Mouse (Mus musculus) ES-E14 (cell line): ENCODE measurements around the gene Nudc. TPM values are rescaled to one million over a fixed set of nuclear protein-coding genes. Genes with fewer than 3 reads are reported as not detected.

Experiments used
- DNase-seq: peaks from one replicate; pipeline ENCODE4 v3.0.0-alpha.2; 2013; ENCODE audit warnings: low read depth, low spot score
- H3K27ac ChIP-seq: 2 replicates; pipeline ENCODE4 v1.5.1; 2012; ENCODE audit warnings: low read depth, mild to moderate bottlenecking, low read length, moderate library complexity, mixed read lengths; ENCODE audit not compliant: poor library complexity, insufficient read depth, severe bottlenecking
- H3K36me3 ChIP-seq: 2 replicates; pipeline ENCODE4 v1.6.1; 2012; ENCODE audit warnings: mild to moderate bottlenecking, low read length, moderate library complexity, mixed read lengths; ENCODE audit not compliant: control insufficient read depth, poor library complexity, insufficient read depth, severe bottlenecking
- H3K4me1 ChIP-seq, 2 experiments: fragments of 150-350 bp in 1 of 2; sonication (generic) in 1 of 2; 2 replicates each; pipeline ENCODE4 v1.6.1; 2012; ENCODE audit warnings: low read length in 2 of 2, mild to moderate bottlenecking in 1 of 2, mixed read lengths in 1 of 2; ENCODE audit not compliant: control insufficient read depth in 2 of 2, insufficient read depth in 2 of 2, poor library complexity in 1 of 2
- H3K4me3 ChIP-seq, 2 experiments: fragments of 150-350 bp in 1 of 2; sonication (generic) in 1 of 2; 2 replicates each; pipeline ENCODE4 v1.5.1; 2012; ENCODE audit warnings: low read length in 2 of 2, low read depth in 1 of 2, mild to moderate bottlenecking in 1 of 2, mixed read lengths in 1 of 2; ENCODE audit not compliant: insufficient read depth in 1 of 2, poor library complexity in 1 of 2, severe bottlenecking in 1 of 2
- H3K9ac ChIP-seq: 2 replicates; pipeline ENCODE4 v1.6.1; 2012; ENCODE audit warnings: low read depth, mild to moderate bottlenecking, low read length, mixed read lengths; ENCODE audit not compliant: poor library complexity, insufficient read depth, severe bottlenecking
- H3K9me3 ChIP-seq: fragments of 150-350 bp; sonication (generic); 2 replicates; pipeline ENCODE4 v1.6.1; 2012; ENCODE audit warnings: low read depth, mild to moderate bottlenecking, low read length; ENCODE audit not compliant: control insufficient read depth, insufficient read depth
- CHD2 ChIP-seq: IDR thresholded peaks from 2 replicates; pipeline ENCODE4 v1.6.1; 2014; ENCODE audit warnings: mild to moderate bottlenecking, low read depth, low read length, inconsistent platforms
- HCFC1 ChIP-seq: IDR thresholded peaks from 2 replicates; pipeline ENCODE4 v1.6.1; 2012; ENCODE audit warnings: low read length, inconsistent platforms, borderline replicate concordance; ENCODE audit not compliant: insufficient read depth
- MAFK ChIP-seq: IDR thresholded peaks from 2 replicates; pipeline ENCODE4 v1.6.1; 2014; ENCODE audit warnings: mild to moderate bottlenecking, low read depth, low read length, inconsistent platforms; ENCODE audit not compliant: insufficient read depth
- ZC3H11A ChIP-seq: IDR thresholded peaks from 2 replicates; pipeline ENCODE4 v1.6.1; 2012; ENCODE audit warnings: low read depth, mild to moderate bottlenecking, inconsistent platforms, low read length, borderline replicate concordance
- ZNF384 ChIP-seq: IDR thresholded peaks from 2 replicates; pipeline ENCODE4 v1.6.1; 2012; ENCODE audit warnings: low read depth, low read length, inconsistent platforms
- in situ Hi-C, 2 experiments: fragments of 600-800 bp; cut with MboI; formaldehyde crosslinking; loops; one replicate each; pipeline ENCODE4 v1.15.1; 2025; ENCODE audit warnings: low sequenced_read_pairs in 2 of 2, inconsistent platforms in 1 of 2; ENCODE audit not compliant: unreplicated experiment in 2 of 2
- total RNA-seq: library from RNA; depleted of rRNA; stranded (reverse); fragments of 300-350 nt; gene quantifications from 2 replicates; pipeline ENCODE4 v1.2.3, GENCODE M21; 2012

Gene Nudc
- total RNA-seq, 1 experiment, result 358 TPM

DNA sequence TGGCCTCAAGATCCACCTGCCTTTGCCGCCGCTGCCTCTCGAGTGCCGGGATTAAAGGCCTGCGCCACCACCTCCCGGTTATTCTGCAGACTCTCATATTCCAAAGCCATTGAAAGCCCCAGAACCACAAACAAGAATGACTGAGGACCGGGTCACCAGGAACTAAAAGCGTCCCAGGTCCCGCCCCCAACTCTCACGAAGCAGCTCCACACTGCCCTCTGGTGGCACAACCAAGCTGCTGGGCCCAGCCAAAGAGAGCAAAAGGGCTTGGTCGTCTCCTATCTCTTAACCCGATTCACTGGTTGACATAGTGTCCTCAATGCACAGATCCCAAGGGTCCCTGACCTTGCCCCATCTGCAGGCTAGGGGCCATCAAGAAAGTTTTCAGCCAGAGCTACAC, 51.4 kb downstream of the Nudc start:
- Histone ChIP-seq H3K36me3 (no peaks in the 10 kb centered on the region), H3K27ac (no peak overlapping the region), H3K9ac (no peak overlapping the region), H3K4me1 (peaks cover 3 to 21% of the 10 kb centered on the region in 2 experiments; a peak in 1 of 4 replicates), H3K9me3 (no peaks in the 10 kb centered on the region), H3K4me3 (peak overlapping the region; percentile 33 to 53)
- DNase-seq, result peak; percentile 89
- TF ChIP-seq ZC3H11A (no peak), CHD2 (no peak), MAFK (no peak), HCFC1 (no peak), ZNF384 (no peak)
- in situ Hi-C loops, result no loop called here

DNA sequence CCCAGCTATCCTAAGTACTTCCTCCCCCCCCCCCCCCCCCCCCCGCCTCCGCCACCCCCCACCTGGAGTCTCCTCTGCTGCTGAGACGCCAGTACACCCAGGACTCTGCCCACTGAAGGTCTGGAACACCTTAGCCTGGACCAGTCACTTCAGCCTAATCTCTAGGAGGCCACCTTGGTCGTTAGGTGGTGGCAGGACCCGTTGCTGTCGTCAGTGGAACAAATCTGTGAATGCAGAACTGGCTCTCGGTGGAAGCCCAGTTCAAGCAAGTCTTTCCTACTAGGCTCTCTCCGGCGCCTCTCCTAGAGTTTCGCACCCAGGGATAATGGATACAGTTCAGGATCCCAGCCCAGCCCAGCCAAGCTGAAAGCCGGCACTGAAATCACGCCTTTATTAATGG, 51.9 kb downstream of the Nudc start:
- peaks cover 3 to 24% of the 10 kb centered on the region in 2 experiments; a peak in 1 of 4 replicates for H3K4me1 ChIP-seq
- TF ChIP-seq HCFC1, result no peak
- no peak for TF ChIP-seq ZNF384
- no peak for TF ChIP-seq ZC3H11A
- DNase-seq, result no peak
- peak overlapping the region; percentile 33 to 53 for H3K4me3 ChIP-seq
- H3K36me3 ChIP-seq, result no peaks in the 10 kb centered on the region
- no peaks in the 10 kb centered on the region for H3K9me3 ChIP-seq
- in situ Hi-C loops, result no loop called here
- H3K9ac ChIP-seq, result no peak overlapping the region
- H3K27ac ChIP-seq, result no peak overlapping the region

DNA sequence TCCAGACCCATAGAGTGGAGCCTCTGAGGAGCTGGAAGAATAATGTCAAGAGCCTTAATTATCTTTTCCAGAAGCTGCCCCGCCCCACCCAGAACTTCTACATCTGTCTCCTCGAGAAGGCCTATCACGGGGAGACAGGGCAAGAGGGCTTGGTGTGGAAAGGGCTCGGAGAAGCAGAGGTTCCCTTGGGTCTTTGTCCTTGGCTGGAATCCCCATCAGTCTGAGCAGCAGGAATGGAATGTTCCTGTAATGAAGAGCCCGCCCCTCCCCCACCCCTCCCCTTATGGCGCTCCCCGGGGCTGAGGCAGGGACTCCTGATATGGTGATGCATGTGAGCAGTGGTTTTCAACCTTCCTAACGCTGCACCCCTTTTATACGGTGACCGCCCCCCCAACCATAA, 54.0 kb downstream of the Nudc start:
- in situ Hi-C loops, result no loop called here
- Histone ChIP-seq H3K9me3 (no peaks in the 10 kb centered on the region), H3K9ac (no peak overlapping the region), H3K27ac (no peak overlapping the region), H3K4me1 (peaks cover 3 to 27% of the 10 kb centered on the region in 2 experiments; a peak in 1 of 4 replicates), H3K36me3 (no peaks in the 10 kb centered on the region), H3K4me3 (no peak overlapping the region)
- TF ChIP-seq HCFC1 (no peak), ZC3H11A (no peak), CHD2 (no peak), ZNF384 (no peak), MAFK (no peak)
- DNase-seq, result no peak

DNA sequence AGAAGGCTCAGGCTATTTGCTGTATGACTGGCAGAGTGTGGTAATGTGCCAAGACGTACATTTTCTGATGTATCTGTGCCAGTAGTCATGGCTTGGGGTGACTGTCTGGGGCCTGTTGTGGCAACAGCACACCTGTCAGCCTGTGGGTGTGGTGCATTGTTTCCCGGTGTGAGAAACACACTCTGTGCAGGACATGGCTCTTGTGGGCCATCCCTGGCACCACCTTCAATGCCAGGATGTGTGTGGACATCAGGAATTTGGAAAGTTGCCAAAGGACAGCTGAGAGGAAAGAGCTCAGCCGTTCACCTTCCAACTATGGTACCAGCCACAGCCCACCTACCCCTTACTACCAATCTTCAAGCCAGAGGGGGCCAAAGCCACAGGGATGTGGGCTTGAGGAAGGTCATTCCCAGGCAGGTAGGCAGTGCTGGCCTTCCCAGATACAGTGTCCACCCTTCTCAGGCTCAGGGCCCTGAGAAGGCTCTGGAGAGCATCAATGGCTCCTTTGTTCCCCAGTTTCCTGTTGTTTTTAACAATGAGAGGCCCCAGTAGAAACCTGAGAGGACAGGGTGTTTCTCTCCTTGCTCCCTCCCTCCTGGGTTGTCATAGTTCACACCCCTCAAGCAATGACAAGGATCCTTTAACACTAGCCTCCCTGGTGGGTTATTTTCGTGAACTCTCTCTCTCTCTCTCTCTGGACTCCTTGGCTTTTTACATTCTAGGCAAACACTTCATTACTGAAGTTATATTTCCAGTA, 56.1 kb downstream of the Nudc start:
- in situ Hi-C loops, result no loop called here
- no peaks in the 10 kb centered on the region for H3K36me3 ChIP-seq
- no peak overlapping the region for H3K4me3 ChIP-seq
- H3K4me1 ChIP-seq, result peaks cover 6 to 41% of the 10 kb centered on the region in 2 experiments; a peak in 3 of 4 replicates
- H3K9me3 ChIP-seq, result no peaks in the 10 kb centered on the region
- no peak for TF ChIP-seq ZC3H11A
- no peak for TF ChIP-seq ZNF384
- no peak for TF ChIP-seq MAFK
- no peak for TF ChIP-seq CHD2
- no peak for TF ChIP-seq HCFC1
- no peak for DNase-seq
- H3K27ac ChIP-seq, result no peak overlapping the region
- no peak overlapping the region for H3K9ac ChIP-seq
